1 mouse cellular context compared by ENCODE assay signal in the genomic region with DNA sequence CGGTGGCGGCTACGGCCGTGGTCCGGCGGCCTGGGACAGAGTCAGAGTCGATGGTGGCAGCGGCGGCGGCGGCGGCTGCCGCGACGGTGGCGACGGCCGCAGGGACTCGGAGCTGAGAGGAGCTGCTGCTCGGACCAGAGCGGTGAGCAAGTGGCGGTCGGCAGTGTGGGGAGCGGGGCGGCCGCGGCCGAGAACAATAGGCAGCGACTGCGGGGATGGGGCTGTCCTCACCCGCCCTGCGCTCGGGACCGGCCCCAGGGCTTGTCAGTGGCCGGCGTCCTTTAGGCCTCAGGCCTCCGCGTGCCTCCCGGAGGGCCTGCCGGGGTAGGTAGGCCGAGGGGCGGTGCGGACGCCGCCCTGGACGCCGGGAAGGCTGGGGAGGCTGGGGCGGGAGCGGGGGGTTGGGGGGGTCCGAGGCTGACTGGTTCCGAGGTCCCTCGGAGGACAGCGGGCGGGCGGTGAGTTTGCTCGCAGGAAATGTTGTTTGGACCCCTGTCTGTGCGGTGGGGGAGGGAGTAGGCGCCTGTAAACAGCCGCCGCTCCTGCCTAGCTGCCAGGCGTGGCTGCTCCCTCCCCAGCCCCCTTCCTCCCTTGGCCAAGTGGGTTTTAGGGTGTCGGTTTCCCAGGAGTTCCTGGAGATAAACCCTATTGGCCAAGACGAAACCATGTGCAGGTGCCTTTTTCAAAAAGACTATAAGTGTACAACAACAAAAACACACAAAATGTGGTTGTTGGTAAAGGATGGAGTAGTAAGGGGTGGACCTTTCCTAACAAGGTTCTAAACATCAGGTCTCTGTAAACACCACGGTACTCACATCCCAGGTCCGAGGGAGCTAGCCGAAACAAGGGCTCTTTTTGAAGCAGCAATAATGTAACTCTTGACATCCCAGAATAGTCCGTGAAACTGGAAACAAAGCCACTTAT.
TF ChIP-seq lines count a peak whose summit lies in the region.

No protein-coding gene starts in this region.

TF ChIP-seq in MEL, 35 proteins besides CTCF, POLR2A, EP300 and RAD21 (continued from another document):
- TF ChIP-seq NRF1 (IDR thresholded peaks at IDR 0.05; ENCODE audit: insufficient read depth, low read depth, low read length, poor library complexity, severe bottlenecking) = no peak
- TF ChIP-seq E2F4 (IDR thresholded peaks at IDR 0.05; ENCODE audit: borderline replicate concordance, low read depth, low read length) = no peak
- TF ChIP-seq BHLHE40 (IDR thresholded peaks at IDR 0.05; ENCODE audit: borderline replicate concordance, low read depth, low read length) = no peak
- no peak for TF ChIP-seq RCOR1 (IDR thresholded peaks at IDR 0.05; ENCODE audit: low read depth, low read length)
- TF ChIP-seq MAFK (IDR thresholded peaks at IDR 0.05; ENCODE audit: borderline replicate concordance, low read depth, low read length) = no peak
- TF ChIP-seq GATA1 (IDR thresholded peaks at IDR 0.05; ENCODE audit: low read depth, low read length) = no peak
- TF ChIP-seq TCF12 (IDR thresholded peaks at IDR 0.05; ENCODE audit: low read depth, low read length) = no peak
- TF ChIP-seq TBP (IDR thresholded peaks at IDR 0.05; ENCODE audit: low read depth, low read length) = no peak
- TF ChIP-seq HCFC1 (IDR thresholded peaks at IDR 0.05; ENCODE audit: low read depth, low read length) = 0 out of 2 replicates have a peak, but pooled peaks have one; percentile 12
- TF ChIP-seq SIN3A (IDR thresholded peaks at IDR 0.05; ENCODE audit: low read length) = peak; percentile 65
- no peak for TF ChIP-seq ZNF384 (IDR thresholded peaks at IDR 0.05; ENCODE audit: low read depth, low read length)
- no peak for TF ChIP-seq CHD2 (IDR thresholded peaks at IDR 0.05; ENCODE audit: low read length)
